Mouse (Mus musculus) embryonic facial prominence, embryonic 10.5 days (tissue): Measurements from ENCODE around the gene E4f1. TPM values are rescaled to one million over a fixed set of nuclear protein-coding genes. Genes with fewer than 3 reads are reported as not detected.

ENCODE experiments used
- DNase-seq: peaks from one replicate; pipeline ENCODE4 v3.0.0-alpha.2; 2017; ENCODE audit warnings: low spot score
- H3K27ac ChIP-seq: fragments of 300-500 bp; sonication (generic); replicated peaks from 2 replicates; pipeline ENCODE4 v1.5.1; 2016; ENCODE audit warnings: mild to moderate bottlenecking
- H3K27me3 ChIP-seq: fragments of 300-500 bp; sonication (generic); replicated peaks from 2 replicates; pipeline ENCODE4 v1.6.1; 2016; ENCODE audit warnings: low read depth, mild to moderate bottlenecking; ENCODE audit not compliant: poor library complexity, severe bottlenecking
- H3K36me3 ChIP-seq: fragments of 300-500 bp; sonication (generic); replicated peaks from 2 replicates; pipeline ENCODE4 v1.6.1; 2016; ENCODE audit warnings: mild to moderate bottlenecking, moderate library complexity
- H3K4me1 ChIP-seq: fragments of 300-500 bp; sonication (generic); 2 replicates; pipeline ENCODE4 v1.6.1; 2016
- H3K4me3 ChIP-seq: fragments of 300-500 bp; sonication (generic); 2 replicates; pipeline ENCODE4 v1.5.1; 2016; ENCODE audit warnings: mild to moderate bottlenecking, moderate library complexity
- H3K9me3 ChIP-seq: fragments of 300-500 bp; sonication (generic); 2 replicates; pipeline ENCODE4 v1.6.1; 2016; ENCODE audit warnings: mild to moderate bottlenecking
- WGBS: fragments of 180-500 bp; shearing (Covaris S2); methylation state at CpG from one replicate; pipeline ENCODE4 v1.1.7; 2016; 5-methylcytosine and 5-hydroxymethylcytosine counted together
- polyA plus RNA-seq: library from polyadenylated mRNA; unstranded; fragments of >200 nt; fragmentation: Nextera tagmentation; extraction: Ambion mirVana; gene quantifications from 2 replicates; pipeline ENCODE4 v1.2.1, GENCODE M21; 2016

E4f1 gene
- 35.5 and 36.6 TPM in 2 replicates for polyA plus RNA-seq

- Histone ChIP-seq H3K27ac (peak within 1 kb of the TSS; percentile 92), H3K36me3 (peaks cover 32% of the 10 kb centered on the region), H3K27me3 (no peaks in the 10 kb centered on the region), H3K4me1 (peaks cover 44% of the 10 kb centered on the region), H3K4me3 (peak within 1 kb of the TSS; percentile 91), H3K9me3 (no peaks in the 10 kb centered on the region)
- DNase-seq: peak; percentile 99
- WGBS: under 1% methylated on average over 75 of the region's 75 CpGs
These were observed at the start of gene E4f1, which contains the start of gene Pgp for GRCm38 (mm10) chr17:24469910-24470602. E4f1 (minus strand) TSS chr17:24470313. Pgp (plus strand) TSS chr17:24470392.

- Histone ChIP-seq H3K27ac (no peak overlapping the region), H3K9me3 (no peaks in the 10 kb centered on the region), H3K4me3 (peak overlapping the region; percentile 11; the same call in 1 of the 2 replicates), H3K36me3 (peaks cover 100% of the 10 kb centered on the region), H3K27me3 (no peaks in the 10 kb centered on the region), H3K4me1 (no peaks in the 10 kb centered on the region)
- WGBS: 90% methylated on average over 24 of the region's 24 CpGs
- no peak for DNase-seq
These were observed 44.5 kb upstream of the E4f1 start for GRCm38 (mm10) chr17:24514270-24515257.

GRCm38 (mm10) chr17:24513609-24514008, 43.5 kb upstream of the E4f1 start:
- H3K36me3 ChIP-seq: peaks cover 100% of the 10 kb centered on the region
- peak; percentile 60 for DNase-seq

GRCm38 (mm10) chr17:24507806-24508460, 37.8 kb upstream of the E4f1 start:
- peaks cover 98% of the 10 kb centered on the region for H3K36me3 ChIP-seq
- no peak overlapping the region for H3K4me3 ChIP-seq

More at GRCm38 (mm10) chr17:24513609-24514008, 43.5 kb upstream of the E4f1 start:
- Histone ChIP-seq H3K4me1 (no peaks in the 10 kb centered on the region), H3K4me3 (peak overlapping the region; percentile 14; the same call in 1 of the 2 replicates), H3K9me3 (no peaks in the 10 kb centered on the region), H3K27ac (no peak overlapping the region), H3K27me3 (no peaks in the 10 kb centered on the region)
- WGBS: 64% methylated on average over 5 of the region's 5 CpGs

GRCm38 (mm10) chr17:24507129-24507664, 37.1 kb upstream of the E4f1 start:
- Histone ChIP-seq H3K27me3 (peaks cover 22% of the 10 kb centered on the region), H3K4me3 (0 out of 2 replicates have a peak overlapping the region, but pooled peaks have one; percentile 8), H3K36me3 (peaks cover 95% of the 10 kb centered on the region), H3K27ac (no peak overlapping the region), H3K4me1 (peaks cover 13% of the 10 kb centered on the region), H3K9me3 (no peaks in the 10 kb centered on the region)
- DNase-seq: peak; percentile 31
- WGBS: 51% methylated on average over 19 of the region's 19 CpGs

More at GRCm38 (mm10) chr17:24507806-24508460, 37.8 kb upstream of the E4f1 start:
- no peak for DNase-seq
- Histone ChIP-seq H3K4me1 (peaks cover 13% of the 10 kb centered on the region), H3K9me3 (no peaks in the 10 kb centered on the region), H3K27me3 (peaks cover 22% of the 10 kb centered on the region), H3K27ac (no peak overlapping the region)
- 87% methylated on average over 12 of the region's 12 CpGs for WGBS

GRCm38 (mm10) chr17:24506332-24507070, 36.4 kb upstream of the E4f1 start:
- Histone ChIP-seq H3K4me3 (peak overlapping the region; percentile 44), H3K9me3 (no peaks in the 10 kb centered on the region), H3K36me3 (peaks cover 94% of the 10 kb centered on the region), H3K4me1 (peaks cover 13% of the 10 kb centered on the region), H3K27ac (peak overlapping the region; percentile 4; the same call in 1 of the 2 replicates), H3K27me3 (peaks cover 22% of the 10 kb centered on the region)
- DNase-seq: peak; percentile 33
- WGBS: 27% methylated on average over 36 of the region's 36 CpGs

- 0 out of 2 replicates have a peak overlapping the region, but pooled peaks have one; percentile 7 for H3K27ac ChIP-seq
- H3K36me3 ChIP-seq: peaks cover 92% of the 10 kb centered on the region
- H3K4me3 ChIP-seq: no peak overlapping the region
- H3K27me3 ChIP-seq: peaks cover 22% of the 10 kb centered on the region
- DNase-seq: no peak
- H3K4me1 ChIP-seq: peaks cover 13% of the 10 kb centered on the region
- WGBS: 90% methylated on average over 30 of the region's 30 CpGs
- H3K9me3 ChIP-seq: no peaks in the 10 kb centered on the region
These were observed 35.3 kb upstream of the E4f1 start for GRCm38 (mm10) chr17:24505286-24505955.

GRCm38 (mm10) chr17:24504085-24504484, 34.0 kb upstream of the E4f1 start:
- H3K4me3 ChIP-seq: no peak overlapping the region

GRCm38 (mm10) chr17:24502208-24502607, 32.1 kb upstream of the E4f1 start:
- peaks cover 67% of the 10 kb centered on the region for H3K36me3 ChIP-seq
- WGBS: 41% methylated on average over 11 of the region's 11 CpGs

More at GRCm38 (mm10) chr17:24504085-24504484, 34.0 kb upstream of the E4f1 start:
- DNase-seq: no peak
- H3K4me1 ChIP-seq: peaks cover 13% of the 10 kb centered on the region
- WGBS: 93% methylated on average over 10 of the region's 10 CpGs
- no peak overlapping the region for H3K27ac ChIP-seq
- H3K27me3 ChIP-seq: peaks cover 22% of the 10 kb centered on the region
- H3K9me3 ChIP-seq: no peaks in the 10 kb centered on the region
- H3K36me3 ChIP-seq: peaks cover 79% of the 10 kb centered on the region

GRCm38 (mm10) chr17:24496026-24496425, 25.9 kb upstream of the E4f1 start:
- 0 out of 2 replicates have a peak, but pooled peaks cover 10% of the 10 kb centered on the region for H3K4me1 ChIP-seq
- H3K27ac ChIP-seq: no peak overlapping the region
- H3K9me3 ChIP-seq: no peaks in the 10 kb centered on the region
- WGBS: 84% methylated on average over 1 of the region's 1 CpGs
- peaks cover 1% of the 10 kb centered on the region; the same call in 1 of the 2 replicates for H3K27me3 ChIP-seq
- peaks cover 19% of the 10 kb centered on the region for H3K36me3 ChIP-seq
- H3K4me3 ChIP-seq: no peak overlapping the region
- no peak for DNase-seq

More at GRCm38 (mm10) chr17:24502208-24502607, 32.1 kb upstream of the E4f1 start:
- peaks cover 10% of the 10 kb centered on the region for H3K4me1 ChIP-seq
- no peaks in the 10 kb centered on the region for H3K9me3 ChIP-seq
- H3K27ac ChIP-seq: no peak overlapping the region
- H3K4me3 ChIP-seq: no peak overlapping the region
- peaks cover 19% of the 10 kb centered on the region for H3K27me3 ChIP-seq
- DNase-seq: peak; percentile 25

GRCm38 (mm10) chr17:24495443-24495842, 25.3 kb upstream of the E4f1 start:
- Histone ChIP-seq H3K9me3 (no peaks in the 10 kb centered on the region), H3K27me3 (peaks cover 7% of the 10 kb centered on the region), H3K27ac (no peak overlapping the region), H3K4me3 (no peak overlapping the region), H3K36me3 (peaks cover 13% of the 10 kb centered on the region), H3K4me1 (0 out of 2 replicates have a peak, but pooled peaks cover 10% of the 10 kb centered on the region)
- DNase-seq: no peak
- 87% methylated on average over 3 of the region's 3 CpGs for WGBS
